Mouse (Mus musculus): ENCODE measurements at regions not wholly inside any gene's neighbourhood (a gene's known extent, or its start where the extent isn't known, plus 50 kb on each side); places are given as distances from the start of the nearest gene placed in this dataset.

GRCm38 (mm10) chr8:115991989-115992388, 284.4 kb upstream of the Maf start:
- TF ChIP-seq CTCF (conservative IDR thresholded peaks at IDR 0.05; ENCODE audit: low read length) (no peak), NANOG (IDR thresholded peaks at IDR 0.05; ENCODE audit: borderline replicate concordance, low read length) (no peak), POU5F1 (IDR thresholded peaks at IDR 0.05; ENCODE audit: borderline replicate concordance, low read length) (no peak)

Measured in E14TG2a.4 (cell line).